Comparison of ENCODE assay signal across 8 mouse cellular contexts in the genomic region with DNA sequence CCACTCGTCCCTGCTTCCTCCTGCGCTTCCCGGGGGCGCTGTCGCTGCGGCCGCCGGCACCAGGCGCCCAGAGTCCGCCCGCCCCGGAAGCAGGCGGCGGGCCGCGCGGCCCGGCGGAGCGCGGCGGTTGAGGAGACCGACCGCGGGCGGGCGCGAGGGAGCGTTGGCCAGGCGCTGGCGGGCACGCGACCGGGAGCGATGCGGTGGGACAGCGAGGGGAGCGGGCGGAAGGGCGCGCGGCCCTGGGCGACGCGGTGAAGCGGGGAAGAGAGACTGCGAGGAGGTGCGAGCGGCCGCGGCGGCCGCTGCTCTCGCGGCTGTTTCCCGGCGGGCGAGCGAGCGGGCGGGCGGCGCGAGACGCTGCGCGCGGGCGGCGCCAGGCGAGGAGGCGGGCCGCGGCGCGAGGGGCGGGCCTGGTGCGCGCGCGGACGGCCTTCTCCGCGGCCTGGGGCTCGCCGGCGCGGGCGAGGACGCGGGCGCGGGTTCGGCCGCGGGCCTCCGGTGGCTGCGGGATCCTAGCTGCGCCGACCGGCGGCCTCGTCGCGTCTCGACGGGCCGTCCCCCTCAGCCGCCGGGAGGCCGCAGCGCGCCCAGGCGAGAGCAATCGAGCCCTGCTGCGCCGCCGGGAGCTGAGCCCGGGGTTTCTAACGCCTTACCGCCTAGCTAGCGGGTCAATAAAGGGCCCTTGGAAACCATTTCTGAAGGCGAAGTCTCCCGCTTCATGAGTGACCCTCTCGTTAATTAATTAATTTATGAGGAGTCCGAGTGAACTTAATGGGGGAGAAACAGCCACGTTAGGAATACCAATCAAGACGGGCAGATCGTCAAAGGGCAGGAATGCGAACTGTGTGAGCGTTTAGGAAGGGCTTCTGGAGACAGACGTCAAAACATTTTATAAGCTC. TPM values are rescaled to one million over a fixed set of nuclear protein-coding genes. Genes with fewer than 3 reads are reported as not detected.
A peak's percentile ranks its signal among the peaks of the same experiment; 100 is the strongest.
DNase-seq lines count a peak whose midpoint lies in the region; ATAC-seq and TF ChIP-seq lines count a peak whose summit lies in the region.

Ranbp9 (minus strand) TSS at position 326 of the 902 bp plus-strand sequence.

- peaks cover 41% of the 10 kb centered on the region for H3K79me2 ChIP-seq in CH12.LX (replicated peaks; ENCODE audit: control insufficient read depth, extremely low read depth, insufficient read depth, poor library complexity, severe bottlenecking)

- TF ChIP-seq POLR2A in CH12.LX (IDR thresholded peaks at IDR 0.05; ENCODE audit: low read depth, low read length): peak; percentile 83

- WGBS in forebrain, embryonic 13.5 days: under 1% methylated on average over 88 of the region's 132 CpGs
- 1% methylated on average over 74 of the region's 132 CpGs for WGBS in heart, postnatal 0 days
- under 1% methylated on average over 116 of the region's 132 CpGs for WGBS in liver, embryonic 14.5 days (ENCODE audit: insufficient replicate concordance)
- under 1% methylated on average over 66 of the region's 132 CpGs for WGBS in neural tube, embryonic 11.5 days
- WGBS in stomach, embryonic 16.5 days: under 1% methylated on average over 73 of the region's 132 CpGs

- H3K4me2 ChIP-seq in CH12.LX (ENCODE audit: insufficient read depth, low read depth, poor library complexity, severe bottlenecking): peak within 1 kb of the TSS; percentile 93
- peak within 1 kb of the TSS; percentile 86 for H3K4me2 ChIP-seq in forebrain, embryonic 13.5 days
- H3K4me2 ChIP-seq in heart, postnatal 0 days (ENCODE audit: low read depth, low read length): peak within 1 kb of the TSS; percentile 83
- peak within 1 kb of the TSS; percentile 93 for H3K4me2 ChIP-seq in liver, embryonic 14.5 days (ENCODE audit: low read depth)
- peak within 1 kb of the TSS; percentile 70 for H3K4me2 ChIP-seq in neural tube, embryonic 11.5 days (ENCODE audit: low read depth)
- peak within 1 kb of the TSS; percentile 90 for H3K4me2 ChIP-seq in stomach, embryonic 16.5 days (ENCODE audit: low read depth, low read length)

- H3K36me3 ChIP-seq in CH12.LX (replicated peaks in 1 of 2; ENCODE audit: control insufficient read depth in 1 of 2, insufficient read depth in 1 of 2, low read length in 1 of 2): peaks cover 0 to 7% of the 10 kb centered on the region in 2 experiments
- no peaks in the 10 kb centered on the region for H3K36me3 ChIP-seq in forebrain, embryonic 13.5 days (ENCODE audit: poor library complexity, severe bottlenecking)
- no peaks in the 10 kb centered on the region for H3K36me3 ChIP-seq in heart, postnatal 0 days (replicated peaks; ENCODE audit: control insufficient read depth, insufficient read depth, low read length)
- no peaks in the 10 kb centered on the region for H3K36me3 ChIP-seq in liver, embryonic 14.5 days (replicated peaks; ENCODE audit: control insufficient read depth, insufficient read depth, low read depth)
- no peaks in the 10 kb centered on the region for H3K36me3 ChIP-seq in neural tube, embryonic 11.5 days (ENCODE audit: control insufficient read depth, insufficient read depth, low read length)
- H3K36me3 ChIP-seq in stomach, embryonic 16.5 days (ENCODE audit: control insufficient read depth, insufficient read depth, low read length): no peaks in the 10 kb centered on the region

- ATAC-seq in forebrain, embryonic 13.5 days: peak; percentile 91
- ATAC-seq in heart, postnatal 0 days (ENCODE audit: insufficient read depth, low read depth): peak; percentile 89
- ATAC-seq in liver, embryonic 14.5 days (ENCODE audit: insufficient read depth): peak; percentile 91
- ATAC-seq in neural tube, embryonic 11.5 days (ENCODE audit: insufficient read depth, low FRiP score, low TSS enrichment): peak; percentile 83
- peak; percentile 93 for ATAC-seq in stomach, embryonic 16.5 days (ENCODE audit: insufficient read depth, low FRiP score)

- H3K9me3 ChIP-seq in CH12.LX (replicated peaks; ENCODE audit: low read length): no peaks in the 10 kb centered on the region
- H3K9me3 ChIP-seq in forebrain, embryonic 13.5 days (replicated peaks): no peaks in the 10 kb centered on the region
- no peaks in the 10 kb centered on the region for H3K9me3 ChIP-seq in heart, postnatal 0 days (replicated peaks; ENCODE audit: control insufficient read depth, low read length)
- H3K9me3 ChIP-seq in liver, embryonic 14.5 days (ENCODE audit: control insufficient read depth, low read length): no peaks in the 10 kb centered on the region
- H3K9me3 ChIP-seq in neural tube, embryonic 11.5 days (ENCODE audit: control insufficient read depth, low read length): no peaks in the 10 kb centered on the region
- H3K9me3 ChIP-seq in stomach, embryonic 16.5 days (replicated peaks; ENCODE audit: control insufficient read depth, low read length): no peaks in the 10 kb centered on the region

- dilution Hi-C loops in CH12.LX (cut with MboI; ENCODE audit: extremely low pct_ligation_motif_present, extremely low pct_unique_long_range_greater_than_20kb, low sequenced_read_pairs): no loop called here

- TF ChIP-seq RAD21 in CH12.LX (IDR thresholded peaks at IDR 0.05; ENCODE audit: low read depth, low read length): no peak

- H3K9ac ChIP-seq in CH12.LX (ENCODE audit: insufficient read depth, low read depth): peak within 1 kb of the TSS; percentile 94
- peak within 1 kb of the TSS; percentile 99 for H3K9ac ChIP-seq in forebrain, embryonic 13.5 days
- peak within 1 kb of the TSS; percentile 96 for H3K9ac ChIP-seq in heart, postnatal 0 days (replicated peaks; ENCODE audit: low read depth, low read length)
- H3K9ac ChIP-seq in liver, embryonic 14.5 days (replicated peaks): peak within 1 kb of the TSS; percentile 97
- H3K9ac ChIP-seq in neural tube, embryonic 11.5 days (ENCODE audit: low read length): peak within 1 kb of the TSS; percentile 98
- H3K9ac ChIP-seq in stomach, embryonic 16.5 days (ENCODE audit: low read length): peak within 1 kb of the TSS; percentile 100

- H3K27me3 ChIP-seq in CH12.LX (replicated peaks): no peaks in the 10 kb centered on the region
- H3K27me3 ChIP-seq in forebrain, embryonic 13.5 days: no peaks in the 10 kb centered on the region
- H3K27me3 ChIP-seq in heart, postnatal 0 days (ENCODE audit: control insufficient read depth, insufficient read depth, low read length): no peaks in the 10 kb centered on the region
- no peaks in the 10 kb centered on the region for H3K27me3 ChIP-seq in liver, embryonic 14.5 days (ENCODE audit: control insufficient read depth, insufficient read depth, low read length)
- no peaks in the 10 kb centered on the region for H3K27me3 ChIP-seq in neural tube, embryonic 11.5 days (ENCODE audit: control insufficient read depth, insufficient read depth, low read length)
- no peaks in the 10 kb centered on the region for H3K27me3 ChIP-seq in stomach, embryonic 16.5 days (ENCODE audit: control insufficient read depth, insufficient read depth, low read length)

- peak within 1 kb of the TSS; percentile 89 for H3K27ac ChIP-seq in CH12.LX (ENCODE audit: insufficient read depth, low read depth)
- peak within 1 kb of the TSS; percentile 100 for H3K27ac ChIP-seq in forebrain, embryonic 13.5 days
- H3K27ac ChIP-seq in heart, postnatal 0 days (ENCODE audit: low read depth): peak within 1 kb of the TSS; percentile 99
- peak within 1 kb of the TSS; percentile 85 for H3K27ac ChIP-seq in liver, embryonic 14.5 days
- peak within 1 kb of the TSS; percentile 99 for H3K27ac ChIP-seq in neural tube, embryonic 11.5 days (ENCODE audit: low read depth, low read length)
- H3K27ac ChIP-seq in stomach, embryonic 16.5 days (ENCODE audit: low read length): peak within 1 kb of the TSS; percentile 99

- TF ChIP-seq CTCF in CH12.LX (conservative IDR thresholded peaks at IDR 0.05 in 1 of 2, IDR thresholded peaks at IDR 0.05 in 1 of 2; ENCODE audit: low read depth in 2 of 2, low read length in 2 of 2): peak in 1 of 2 experiments; percentile 19; a peak in 1 of 4 replicates
- TF ChIP-seq CTCF in heart, postnatal 0 days (IDR thresholded peaks at IDR 0.05; ENCODE audit: low read depth): no peak
- no peak for TF ChIP-seq CTCF in liver, embryonic 14.5 days (IDR thresholded peaks at IDR 0.05; ENCODE audit: low read depth)

- H3K4me3 ChIP-seq in CH12.LX (replicated peaks in 1 of 3; ENCODE audit: low read depth in 2 of 3, low read length in 2 of 3, poor library complexity in 1 of 3): peak within 1 kb of the TSS; percentile 64 to 91 (median 90)
- H3K4me3 ChIP-seq in forebrain, embryonic 13.5 days: peak within 1 kb of the TSS; percentile 91
- peak within 1 kb of the TSS; percentile 96 for H3K4me3 ChIP-seq in heart, postnatal 0 days (ENCODE audit: low read depth, low read length)
- peak within 1 kb of the TSS; percentile 73 to 93 for H3K4me3 ChIP-seq in liver, embryonic 14.5 days (ENCODE audit: insufficient read depth in 1 of 2, low read depth in 2 of 2, low read length in 2 of 2)
- peak within 1 kb of the TSS; percentile 68 for H3K4me3 ChIP-seq in neural tube, embryonic 11.5 days (ENCODE audit: low read depth, low read length)
- H3K4me3 ChIP-seq in stomach, embryonic 16.5 days (replicated peaks; ENCODE audit: low read length): peak within 1 kb of the TSS; percentile 94

- in situ Hi-C loops in CH12.LX (cut with MboI; ENCODE audit: low pct_ligation_motif_present, low pct_unique_long_range_greater_than_20kb, low sequenced_read_pairs): no loop called here

- H3K4me1 ChIP-seq in CH12.LX (ENCODE audit: control insufficient read depth in 1 of 2, insufficient read depth in 2 of 2): peaks cover 9 to 29% of the 10 kb centered on the region in 2 experiments
- peaks cover 25% of the 10 kb centered on the region for H3K4me1 ChIP-seq in forebrain, embryonic 13.5 days
- peaks cover 25% of the 10 kb centered on the region for H3K4me1 ChIP-seq in heart, postnatal 0 days (ENCODE audit: control insufficient read depth, insufficient read depth)
- H3K4me1 ChIP-seq in liver, embryonic 14.5 days (replicated peaks; ENCODE audit: control insufficient read depth in 2 of 2, insufficient read depth in 2 of 2, low read length in 1 of 2): peaks cover 8 to 28% of the 10 kb centered on the region in 2 experiments
- H3K4me1 ChIP-seq in neural tube, embryonic 11.5 days (ENCODE audit: control insufficient read depth, insufficient read depth, low read length): peaks cover 8% of the 10 kb centered on the region
- peaks cover 12% of the 10 kb centered on the region for H3K4me1 ChIP-seq in stomach, embryonic 16.5 days (ENCODE audit: control insufficient read depth, insufficient read depth, low read length)

- DNase-seq in CH12.LX (ENCODE audit: extremely low read depth): peak; percentile 40
- DNase-seq in c-Kit-positive CD71-positive TER-119-positive erythroid progenitor cells, embryonic 14.5 days (ENCODE audit: low spot score): peak; percentile 45
- DNase-seq in heart, postnatal 0 days (ENCODE audit: low spot score): peak; percentile 69
- peak; percentile 72 to 89 for DNase-seq in kidney, postnatal 36 days
- peak; percentile 47 to 67 (median 58) for DNase-seq in liver, embryonic 14.5 days (ENCODE audit: low read depth in 3 of 3, low spot score in 3 of 3)
- DNase-seq in neural tube, embryonic 11.5 days (ENCODE audit: low spot score): peak; percentile 84

- TF ChIP-seq EP300 in CH12.LX (IDR thresholded peaks at IDR 0.05; ENCODE audit: low read length): no peak
- TF ChIP-seq EP300 in heart, postnatal 0 days (IDR thresholded peaks at IDR 0.05; ENCODE audit: low read depth): no peak
- no peak for TF ChIP-seq EP300 in liver, embryonic 14.5 days (IDR thresholded peaks at IDR 0.05; ENCODE audit: low read depth)

RNA-seq across cellular contexts. Expression of gene Ranbp9, which starts in this region (rescaled TPM):
- 22.0 and 23.3 TPM in 2 replicates for total RNA-seq in CH12.LX (2012; rRNA removed)
- 27.4 and 31.8 TPM in 2 replicates for total RNA-seq in CH12.LX (2014; rRNA removed)
- polyA plus RNA-seq in CH12.LX (2012; ENCODE audit: insufficient read length, low read depth): 33.3 and 37.6 TPM in 2 replicates
- 12.4 and 12.7 TPM in 2 replicates for polyA plus RNA-seq in forebrain, embryonic 13.5 days (2015; fragmentation: Nextera tagmentation; extraction: Ambion mirVana)
- total RNA-seq in heart, postnatal 0 days (2014; rRNA removed; ENCODE audit: low replicate concordance): 42.5 and 54.6 TPM in 2 replicates
- 6.7 and 6.9 TPM in 2 replicates for polyA plus RNA-seq in heart, postnatal 0 days (2015; fragmentation: Nextera tagmentation; extraction: Ambion mirVana)
- polyA plus RNA-seq in liver, embryonic 14.5 days (2012; rRNA removed): 5.5 and 7.2 TPM in 2 replicates
- polyA plus RNA-seq in liver, embryonic 14.5 days (2014; fragmentation: Nextera tagmentation; extraction: Ambion mirVana): 3.6 and 3.7 TPM in 2 replicates
- 10.9 and 12.5 TPM in 2 replicates for polyA plus RNA-seq in neural tube, embryonic 11.5 days (2014; fragmentation: Nextera tagmentation; extraction: Ambion mirVana)
- 7.0 and 7.9 TPM in 2 replicates for polyA plus RNA-seq in stomach, embryonic 16.5 days (2015; fragmentation: Nextera tagmentation; extraction: Ambion mirVana)

Comparison
In these comparisons a context has a peak if more than half of its experiments do, and no peak if none do; other contexts are left out.
1. Peak in every context shown above with its lines: DNase-seq, ATAC-seq, H3K4me3 ChIP-seq and H3K27ac ChIP-seq.